Mouse (Mus musculus): Measurements from ENCODE around the gene Slx1b. TPM values are rescaled to one million over a fixed set of nuclear protein-coding genes. Genes with fewer than 3 reads are reported as not detected.
A peak's percentile ranks its signal among the peaks of the same experiment; 100 is the strongest.
"Not testable (repeated sequence)": the region's sequence is repeated elsewhere in the genome, so short reads cannot be mapped to it uniquely, and the experiment has no call there.

Gene Slx1b
- polyA plus RNA-seq, 1 experiment from 2014 or later, result 15.3 TPM

DNA sequence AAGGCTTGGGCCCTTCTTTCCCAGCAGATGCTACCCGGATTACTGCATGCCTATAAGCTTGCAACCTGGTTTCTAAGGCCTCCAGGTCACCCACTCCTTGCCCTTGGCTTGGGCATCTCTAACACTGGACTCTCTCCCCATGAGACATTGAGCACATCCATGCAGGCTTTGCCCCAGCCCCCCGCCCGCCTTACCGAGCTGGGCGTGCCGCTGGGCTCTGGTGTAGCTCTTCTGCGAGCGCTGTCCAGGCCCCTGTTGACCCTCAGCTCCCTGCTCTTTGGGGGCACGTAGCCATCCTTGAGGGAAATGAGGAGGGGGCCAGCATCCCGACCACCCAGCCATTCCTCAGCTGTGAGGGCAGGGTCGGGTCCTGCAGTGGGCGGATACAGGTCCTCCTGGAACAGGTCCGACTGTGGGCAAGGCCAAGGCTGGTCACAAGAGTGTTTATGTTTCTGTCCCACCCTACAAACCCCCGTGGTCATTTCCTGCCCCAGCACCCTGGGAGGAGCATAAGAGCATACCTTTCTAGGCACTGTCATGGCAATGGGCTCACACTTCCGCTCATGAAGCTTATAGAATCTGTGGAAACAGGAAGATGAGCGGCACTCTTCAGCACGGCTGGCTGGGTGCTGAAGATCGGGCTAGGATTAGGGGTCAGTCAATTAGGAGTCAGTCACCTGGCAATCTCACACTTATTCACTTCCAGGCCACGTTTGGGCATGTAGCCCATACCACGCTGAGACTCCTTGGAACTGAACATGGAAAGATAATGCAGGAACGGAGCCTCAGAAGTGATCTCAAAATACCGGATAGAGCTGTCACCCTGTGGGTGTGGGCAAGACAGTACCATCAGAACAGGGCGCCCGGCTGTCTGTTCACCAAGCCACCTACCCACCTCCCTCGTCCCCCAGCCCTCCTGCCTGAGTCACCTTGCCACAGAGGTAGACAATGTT lies 4.8 kb upstream of the Slx1b start:
- Histone ChIP-seq H3K27ac (no peak overlapping the region), H3K27me3 (ENCODE audit: insufficient read depth, poor library complexity, severe bottlenecking) (peaks cover 39% of the 10 kb centered on the region), H3K4me1 (replicated peaks) (peaks cover 76% of the 10 kb centered on the region), H3K4me3 (peak overlapping the region; percentile 29; the same call in 1 of the 2 replicates), H3K9me3 (no peaks in the 10 kb centered on the region), H3K36me3 (peaks cover 36% of the 10 kb centered on the region)
- no peak for DNase-seq (ENCODE audit: low spot score)
- 83% methylated on average over 25 of the region's 25 CpGs for WGBS

DNA sequence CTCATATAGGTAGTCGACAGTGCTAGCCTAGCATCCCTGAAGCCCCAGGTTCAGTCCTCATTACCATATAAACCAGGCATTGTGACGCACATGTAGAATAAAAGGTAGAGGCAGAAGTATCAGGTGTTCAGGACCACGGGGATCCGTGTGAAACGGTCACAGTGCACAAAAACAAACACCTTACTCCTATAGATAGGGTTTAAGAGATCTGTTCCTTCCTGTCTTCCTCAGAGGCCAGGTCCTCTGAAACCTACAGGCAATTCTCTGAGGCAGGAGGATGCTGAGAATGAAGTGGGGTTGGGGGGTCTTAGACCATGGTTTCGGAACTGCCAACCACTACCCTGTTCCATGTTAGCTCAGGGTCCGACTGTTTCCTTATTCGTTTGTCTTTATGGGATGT lies 2.3 kb upstream of the Slx1b start:
- H3K36me3 ChIP-seq, result peaks cover 36% of the 10 kb centered on the region
- no peak overlapping the region for H3K4me3 ChIP-seq
- 96% methylated on average over 8 of the region's 8 CpGs for WGBS
- peaks cover 14% of the 10 kb centered on the region for H3K27me3 ChIP-seq (ENCODE audit: insufficient read depth, poor library complexity, severe bottlenecking)
- no peaks in the 10 kb centered on the region for H3K9me3 ChIP-seq
- no peak overlapping the region for H3K27ac ChIP-seq
- peaks cover 67% of the 10 kb centered on the region for H3K4me1 ChIP-seq (replicated peaks)
- no peak for DNase-seq (ENCODE audit: low spot score)

DNA sequence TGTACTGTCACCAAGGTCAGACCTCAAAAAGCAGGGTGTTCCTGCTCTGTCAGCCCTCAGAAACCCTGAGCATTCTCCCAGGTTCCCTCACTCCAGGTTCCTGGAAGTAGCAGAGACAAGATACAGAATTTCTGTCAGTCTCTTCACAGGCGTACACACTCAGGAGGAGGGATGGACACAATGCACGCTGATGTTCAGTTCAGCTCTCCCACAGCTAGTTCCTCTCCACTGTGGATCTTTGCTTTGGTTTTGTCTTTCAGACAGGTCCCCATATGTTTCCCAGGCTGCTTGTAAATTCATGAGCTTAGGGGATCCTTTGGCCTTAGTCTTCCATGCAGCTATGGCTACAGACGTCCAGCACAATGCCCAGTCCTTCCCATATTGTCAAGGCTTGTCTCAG lies 1.3 kb upstream of the Slx1b start:
- 79% methylated on average over 3 of the region's 3 CpGs for WGBS
- H3K27me3 ChIP-seq (ENCODE audit: insufficient read depth, poor library complexity, severe bottlenecking), result peaks cover 5% of the 10 kb centered on the region
- 0 out of 2 replicates have a peak overlapping the region, but pooled peaks have one; percentile 97 for H3K27ac ChIP-seq
- DNase-seq (ENCODE audit: low spot score), result no peak
- peaks cover 58% of the 10 kb centered on the region for H3K4me1 ChIP-seq (replicated peaks)
- no peaks in the 10 kb centered on the region for H3K9me3 ChIP-seq
- H3K36me3 ChIP-seq, result peaks cover 46% of the 10 kb centered on the region
- H3K4me3 ChIP-seq, result peak overlapping the region; percentile 93

DNA sequence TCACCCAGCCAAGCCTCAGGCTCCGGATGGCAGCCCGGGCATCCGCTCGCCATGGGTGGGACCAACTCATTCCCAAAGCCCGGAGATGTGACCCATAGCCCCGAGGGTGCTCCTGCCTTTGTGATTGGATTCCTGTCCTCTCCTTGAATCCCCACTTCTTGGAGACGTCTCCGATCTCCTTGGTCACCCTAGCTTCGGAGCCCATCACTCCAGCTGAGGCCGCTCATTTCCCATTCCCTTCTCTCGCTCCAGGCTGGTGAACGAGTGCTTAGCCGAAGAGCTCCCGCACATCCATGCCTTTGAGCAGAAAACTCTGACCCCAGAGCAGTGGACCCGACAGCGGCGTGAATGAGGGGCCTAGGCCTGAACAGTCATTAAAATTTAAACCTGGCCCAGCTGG lies 719 bp upstream of the Slx1b start:
- 5% methylated on average over 17 of the region's 17 CpGs for WGBS
- DNase-seq (ENCODE audit: low spot score), result no peak
- H3K9me3 ChIP-seq, result no peaks in the 10 kb centered on the region
- peaks cover 52% of the 10 kb centered on the region for H3K4me1 ChIP-seq (replicated peaks)
- H3K4me3 ChIP-seq, result peak overlapping the region; percentile 93
- H3K27me3 ChIP-seq (ENCODE audit: insufficient read depth, poor library complexity, severe bottlenecking), result no peaks in the 10 kb centered on the region
- peaks cover 52% of the 10 kb centered on the region for H3K36me3 ChIP-seq
- peak overlapping the region; percentile 97 for H3K27ac ChIP-seq

DNA sequence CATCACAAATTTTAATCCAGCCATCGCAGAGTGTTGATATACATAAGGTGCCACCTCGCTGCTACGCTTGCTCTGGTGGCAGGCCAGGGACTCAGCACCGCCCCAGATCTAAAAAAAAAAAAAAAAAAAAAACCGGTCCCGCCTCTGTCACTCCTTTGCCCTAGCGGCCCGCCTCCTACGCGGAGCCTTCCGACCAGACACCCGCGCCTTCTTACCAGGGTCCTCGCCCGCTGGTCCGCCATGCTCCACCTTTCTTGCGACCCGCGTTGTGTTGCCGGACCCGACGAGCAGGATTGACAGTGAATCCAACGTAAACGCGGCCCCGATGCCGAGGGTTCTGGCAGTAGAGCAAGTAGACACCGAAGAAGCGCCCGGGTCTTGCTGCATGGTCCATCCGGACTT lies 373 bp downstream of the Slx1b start, which contains the start of gene Bola2:
Bola2 (plus strand) TSS at position 192 of the 402 bp plus-strand sequence.
- under 1% methylated on average over 31 of the region's 31 CpGs for WGBS
- DNase-seq (ENCODE audit: low spot score), result no peak

DNA sequence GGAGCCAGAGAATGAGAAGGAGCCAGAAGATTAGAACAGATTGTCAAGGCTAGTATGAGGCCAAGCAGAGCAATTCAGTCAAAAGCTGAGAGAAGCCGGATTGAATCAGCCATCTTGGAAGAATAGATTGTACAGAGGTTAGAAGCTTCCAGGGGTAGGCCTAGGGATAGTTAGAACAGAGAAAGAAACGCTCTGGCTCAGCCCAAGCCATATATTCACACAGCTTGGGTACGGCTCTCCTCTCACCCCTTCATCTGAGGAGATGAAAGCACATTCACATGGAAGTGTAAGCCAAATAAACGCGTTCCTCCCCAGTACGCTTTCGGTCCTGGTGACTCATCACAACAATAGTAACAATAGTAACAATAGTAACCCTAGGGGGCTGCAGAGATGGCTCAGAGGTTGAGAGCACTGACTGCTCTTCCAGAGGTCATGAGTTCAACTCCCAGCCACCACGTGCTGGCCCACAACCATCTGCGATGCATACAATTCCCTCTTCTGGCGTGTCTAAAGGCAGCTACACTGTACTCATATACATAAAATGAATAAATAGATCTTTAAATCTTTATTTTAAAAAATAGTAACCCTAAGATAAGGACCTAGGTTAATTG lies 1.0 kb downstream of the Slx1b start:
- Histone ChIP-seq H3K27ac (peak overlapping the region; percentile 97), H3K4me3 (peak overlapping the region; percentile 93), H3K27me3 (ENCODE audit: insufficient read depth, poor library complexity, severe bottlenecking) (no peaks in the 10 kb centered on the region), H3K36me3 (peaks cover 57% of the 10 kb centered on the region), H3K9me3 (no peaks in the 10 kb centered on the region), H3K4me1 (replicated peaks) (peaks cover 35% of the 10 kb centered on the region)
- 28% methylated on average over 10 of the region's 10 CpGs for WGBS
- DNase-seq (ENCODE audit: low spot score), result peak; percentile 18

More for the DNA sequence above, 373 bp downstream of the Slx1b start, which contains the start of gene Bola2:
- Histone ChIP-seq H3K27me3 (ENCODE audit: insufficient read depth, poor library complexity, severe bottlenecking) (no peaks in the 10 kb centered on the region), H3K4me3 (peak within 1 kb of the TSS; percentile 93), H3K27ac (peak within 1 kb of the TSS; percentile 97), H3K36me3 (peaks cover 57% of the 10 kb centered on the region), H3K4me1 (replicated peaks) (peaks cover 42% of the 10 kb centered on the region), H3K9me3 (no peaks in the 10 kb centered on the region)

DNA sequence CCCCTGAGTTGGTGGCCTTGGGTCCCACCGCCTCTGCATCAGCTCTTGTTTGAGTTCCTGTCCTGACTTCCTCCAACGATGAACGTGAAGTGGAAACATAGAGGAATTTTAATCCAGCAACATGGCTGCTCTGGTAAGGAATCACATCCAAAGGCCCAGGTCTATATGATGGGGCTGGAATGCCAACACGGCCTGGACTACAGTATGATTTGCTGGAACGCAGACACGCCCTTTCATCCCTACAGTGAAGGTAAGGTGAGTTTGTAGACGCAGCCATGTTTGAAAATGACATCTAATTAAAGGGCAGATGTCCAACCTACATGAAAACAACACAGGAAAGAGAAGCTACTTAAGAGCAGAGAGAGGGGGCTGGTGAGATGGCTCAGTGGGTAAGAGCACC lies 1.8 kb downstream of the Slx1b start:
- Histone ChIP-seq H3K27ac (no peak overlapping the region), H3K9me3 (no peaks in the 10 kb centered on the region), H3K4me1 (replicated peaks) (peaks cover 33% of the 10 kb centered on the region), H3K36me3 (peaks cover 53% of the 10 kb centered on the region), H3K4me3 (no peak overlapping the region), H3K27me3 (ENCODE audit: insufficient read depth, poor library complexity, severe bottlenecking) (no peaks in the 10 kb centered on the region)
- no peak for DNase-seq (ENCODE audit: low spot score)
- 92% methylated on average over 7 of the region's 7 CpGs for WGBS

DNA sequence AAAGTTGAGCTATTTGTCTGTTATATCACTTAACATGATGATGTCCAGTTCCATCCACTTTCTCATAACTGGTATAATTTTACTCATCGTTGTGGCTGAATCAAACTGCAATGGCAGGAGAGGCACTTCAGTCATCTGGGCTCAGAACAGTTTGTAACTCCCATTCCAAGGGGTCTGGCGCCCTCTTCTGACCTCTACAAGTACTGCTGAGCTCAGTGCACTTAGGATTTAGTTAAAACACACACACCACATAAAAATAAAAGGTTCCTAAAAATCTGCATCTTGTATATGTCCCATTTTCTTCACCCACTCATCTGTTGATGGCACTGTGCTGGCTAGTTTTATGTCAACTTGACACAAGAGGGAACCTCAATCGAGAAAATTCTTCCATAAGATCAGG lies 2.3 kb downstream of the Slx1b start:
- H3K36me3 ChIP-seq, result peaks cover 49% of the 10 kb centered on the region
- H3K4me3 ChIP-seq, result no peak overlapping the region
- H3K27ac ChIP-seq, result no peak overlapping the region
- 39% methylated on average over 3 of the region's 3 CpGs for WGBS
- no peaks in the 10 kb centered on the region for H3K9me3 ChIP-seq
- H3K27me3 ChIP-seq (ENCODE audit: insufficient read depth, poor library complexity, severe bottlenecking), result no peaks in the 10 kb centered on the region
- peaks cover 33% of the 10 kb centered on the region for H3K4me1 ChIP-seq (replicated peaks)
- peak; percentile 73 for DNase-seq (ENCODE audit: low spot score)

DNA sequence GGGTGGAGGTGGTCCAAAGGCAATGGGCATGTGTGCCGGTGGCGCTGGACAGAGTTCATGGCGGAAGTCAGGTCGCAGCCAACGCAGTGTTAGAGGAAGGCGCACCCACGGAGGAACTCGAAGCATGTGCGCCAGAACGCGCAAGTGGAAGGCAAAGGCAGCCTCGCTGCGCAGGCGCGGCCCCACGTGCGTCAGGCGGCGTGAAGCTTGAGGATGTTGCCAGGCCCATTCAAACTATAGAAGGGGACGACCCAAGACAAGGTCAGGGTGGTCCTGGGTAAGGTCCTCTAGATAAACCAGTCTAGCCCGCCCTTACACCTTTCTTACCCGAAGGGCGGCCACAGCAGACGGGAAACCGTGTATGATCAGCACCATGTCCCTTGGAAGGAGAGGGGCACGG lies 3.2 kb downstream of the Slx1b start:
- no peak overlapping the region for H3K4me3 ChIP-seq
- H3K27me3 ChIP-seq (ENCODE audit: insufficient read depth, poor library complexity, severe bottlenecking), result no peaks in the 10 kb centered on the region
- 93% methylated on average over 26 of the region's 26 CpGs for WGBS
- DNase-seq (ENCODE audit: low spot score), result no peak
- peaks cover 29% of the 10 kb centered on the region for H3K4me1 ChIP-seq (replicated peaks)
- H3K9me3 ChIP-seq, result no peaks in the 10 kb centered on the region
- no peak overlapping the region for H3K27ac ChIP-seq
- H3K36me3 ChIP-seq, result peaks cover 41% of the 10 kb centered on the region

DNA sequence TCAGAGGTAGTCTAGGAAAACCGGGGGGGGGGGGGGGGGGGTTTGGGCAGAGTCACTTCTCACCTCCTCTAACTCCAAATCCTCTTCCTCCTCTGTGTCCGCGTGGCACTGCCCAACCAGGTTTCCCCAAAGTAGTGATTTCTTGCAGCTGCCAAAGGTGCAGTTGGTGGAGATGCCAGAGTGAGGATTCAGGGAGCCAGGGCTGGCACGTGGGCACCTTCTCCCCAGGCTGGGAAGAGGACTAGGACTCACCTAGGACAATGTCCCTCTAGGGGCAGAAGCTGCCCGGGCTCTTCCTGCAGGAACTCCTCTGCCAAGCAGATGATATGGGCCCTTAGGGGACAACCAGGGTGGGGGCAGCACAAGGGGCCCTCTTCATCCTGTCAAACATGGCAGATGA lies 3.9 kb downstream of the Slx1b start:
- Histone ChIP-seq H3K4me1 (replicated peaks) (peaks cover 21% of the 10 kb centered on the region), H3K4me3 (no peak overlapping the region), H3K27ac (no peak overlapping the region), H3K27me3 (ENCODE audit: insufficient read depth, poor library complexity, severe bottlenecking) (no peaks in the 10 kb centered on the region), H3K36me3 (peaks cover 35% of the 10 kb centered on the region), H3K9me3 (no peaks in the 10 kb centered on the region)
- WGBS, result 76% methylated on average over 5 of the region's 5 CpGs
- no peak for DNase-seq (ENCODE audit: low spot score)

DNA sequence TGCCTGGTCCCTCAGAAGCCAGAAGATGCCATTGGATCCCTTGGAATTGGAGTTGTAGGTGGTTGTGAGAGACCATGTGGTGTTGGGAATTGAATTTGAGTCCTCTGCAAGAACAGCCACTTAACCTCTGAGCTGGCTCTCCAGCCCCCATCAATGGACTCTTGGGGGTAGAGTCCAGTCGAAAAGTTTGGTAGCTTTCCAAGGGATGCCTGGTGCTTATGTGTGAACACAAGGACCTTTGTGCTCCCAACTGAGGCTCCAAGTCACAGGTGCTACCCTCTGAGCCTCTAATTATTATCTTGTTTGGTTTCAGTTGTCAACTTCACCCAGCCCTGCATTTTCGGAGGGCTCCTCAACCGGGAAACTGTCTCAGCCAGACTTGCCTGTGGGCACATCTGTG lies 4.8 kb downstream of the Slx1b start:
- Histone ChIP-seq H3K4me1 (replicated peaks) (peaks cover 15% of the 10 kb centered on the region), H3K36me3 (peaks cover 35% of the 10 kb centered on the region), H3K27me3 (ENCODE audit: insufficient read depth, poor library complexity, severe bottlenecking) (no peaks in the 10 kb centered on the region), H3K4me3 (no peak overlapping the region), H3K9me3 (no peaks in the 10 kb centered on the region), H3K27ac (no peak overlapping the region)
- DNase-seq (ENCODE audit: low spot score), result no peak
- 88% methylated on average over 3 of the region's 3 CpGs for WGBS

DNA sequence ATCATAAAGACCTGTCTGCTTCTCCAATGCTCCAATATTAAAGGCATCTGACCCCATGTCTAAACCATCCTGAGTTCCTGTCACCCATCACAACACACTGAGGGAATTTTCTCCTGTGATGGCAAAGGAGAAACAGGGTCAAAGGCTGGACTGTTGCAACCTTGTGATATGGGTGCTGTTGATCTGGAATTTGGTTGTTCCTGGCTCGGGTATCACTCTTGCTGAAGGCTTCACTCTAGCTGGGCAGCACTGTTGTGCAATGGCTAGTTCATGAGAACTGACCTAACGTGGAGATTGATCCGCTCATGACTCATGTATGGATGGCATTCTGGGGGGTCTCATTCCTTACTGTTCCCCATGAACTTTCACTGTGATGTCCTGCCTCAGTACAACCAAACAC lies 6.6 kb downstream of the Slx1b start:
- Histone ChIP-seq H3K4me1 (replicated peaks) (peaks cover 7% of the 10 kb centered on the region; the same call in 1 of the 2 replicates), H3K27ac (no peak overlapping the region), H3K4me3 (no peak overlapping the region), H3K27me3 (ENCODE audit: insufficient read depth, poor library complexity, severe bottlenecking) (no peaks in the 10 kb centered on the region), H3K36me3 (peaks cover 35% of the 10 kb centered on the region), H3K9me3 (no peaks in the 10 kb centered on the region)
- 91% methylated on average over 3 of the region's 3 CpGs for WGBS
- DNase-seq (ENCODE audit: low spot score), result no peak

DNA sequence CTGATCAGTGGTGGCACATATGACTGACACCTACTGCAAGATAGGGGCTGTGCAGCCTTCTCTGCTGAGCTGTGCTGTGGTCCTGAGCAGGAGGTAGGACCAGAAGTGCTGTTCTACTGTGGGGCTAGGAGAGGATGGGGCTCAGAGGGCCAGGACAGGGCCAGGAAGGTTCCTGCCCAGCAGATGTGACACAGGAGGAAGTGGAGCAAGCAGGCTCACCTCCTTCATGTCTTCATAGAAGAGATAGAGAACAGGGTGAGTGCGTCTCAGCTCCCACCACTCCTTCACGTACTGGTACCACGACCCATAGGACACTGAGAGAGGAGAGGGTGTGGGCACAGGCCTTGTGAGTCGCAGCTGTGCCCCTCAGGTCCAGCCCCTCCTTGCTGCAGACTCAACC lies 7.4 kb downstream of the Slx1b start:
- H3K4me1 ChIP-seq (replicated peaks); H3K9me3 ChIP-seq; H3K27me3 ChIP-seq (ENCODE audit: insufficient read depth, poor library complexity, severe bottlenecking); H3K27ac ChIP-seq; H3K4me3 ChIP-seq; DNase-seq (ENCODE audit: low spot score): not testable (repeated sequence)
- 70% methylated on average over 4 of the region's 4 CpGs for WGBS
- H3K36me3 ChIP-seq, result peaks cover 35% of the 10 kb centered on the region

All from hindbrain, embryonic 10.5 days (tissue).